Mouse (Mus musculus) thymus, postnatal 10 days (tissue): ENCODE data around the gene Gm17677.

ENCODE experiments used
- DNase-seq, 2 experiments: peaks; one replicate each; pipeline ENCODE4 v3.0.0; 2021; ENCODE audit warnings: low spot score in 2 of 2

The Gm17677 gene

DNA sequence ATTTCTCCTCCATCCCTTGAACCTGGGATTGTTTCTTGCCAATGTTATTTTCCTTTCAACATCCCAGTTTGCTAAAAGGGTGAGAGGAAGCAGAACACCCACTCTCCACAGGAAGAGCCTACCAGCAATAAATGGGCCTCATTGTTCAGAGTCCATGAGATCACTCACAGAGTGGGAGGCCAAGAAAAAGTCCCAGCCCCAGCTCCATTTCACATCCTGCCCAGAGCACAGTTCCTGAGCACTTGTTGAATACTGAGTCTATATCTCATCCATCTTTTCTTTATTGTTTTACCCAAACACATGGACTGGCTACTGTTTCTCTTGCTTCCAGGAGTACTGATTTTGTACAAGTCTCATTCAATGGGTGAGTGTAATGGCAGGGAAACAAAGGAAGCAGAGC lies at the start of gene Gm17677:
Gene Gm17677, plus strand, starts transcription at position 301 of the 400 bp plus-strand sequence.
- no peak for DNase-seq

DNA sequence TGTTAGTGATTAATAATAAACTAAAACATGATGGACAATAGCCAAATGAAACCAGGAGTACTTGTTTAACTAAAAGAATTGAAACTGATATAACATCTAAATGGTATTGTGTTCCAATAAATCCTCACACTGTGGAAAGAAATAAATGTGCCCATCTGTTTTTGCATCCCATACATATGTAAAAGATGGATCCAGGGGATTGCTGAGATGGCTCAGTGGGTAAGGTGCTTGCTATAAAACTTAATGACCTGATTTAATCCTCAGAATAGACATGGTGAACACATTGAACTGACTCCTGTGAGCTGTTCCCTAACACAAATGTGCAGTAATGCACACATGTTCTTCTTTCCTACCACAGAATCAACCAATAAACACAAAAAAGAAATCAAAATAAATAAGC lies 48.9 kb upstream of the Gm17677 start:
- no peak for DNase-seq

DNA sequence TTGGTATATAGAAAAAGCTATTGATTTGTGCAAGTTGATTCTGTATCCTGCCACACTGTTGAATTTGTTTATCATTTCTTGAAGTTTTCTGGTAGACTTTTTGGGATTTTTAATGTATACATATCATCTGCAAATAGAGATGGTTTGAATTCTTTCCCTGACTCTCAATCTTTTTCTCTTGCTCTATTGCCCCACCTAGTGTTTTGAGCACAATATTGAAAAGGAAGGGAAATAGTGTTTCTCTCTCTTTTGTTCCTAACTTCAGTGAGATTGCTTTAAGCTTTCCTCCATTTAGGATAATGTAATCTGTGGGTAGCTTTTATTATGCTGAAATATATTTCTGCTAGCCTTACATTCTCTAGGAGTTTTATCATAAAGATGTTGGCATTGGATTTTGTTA lies 33.6 kb upstream of the Gm17677 start:
- no peak for DNase-seq

DNA sequence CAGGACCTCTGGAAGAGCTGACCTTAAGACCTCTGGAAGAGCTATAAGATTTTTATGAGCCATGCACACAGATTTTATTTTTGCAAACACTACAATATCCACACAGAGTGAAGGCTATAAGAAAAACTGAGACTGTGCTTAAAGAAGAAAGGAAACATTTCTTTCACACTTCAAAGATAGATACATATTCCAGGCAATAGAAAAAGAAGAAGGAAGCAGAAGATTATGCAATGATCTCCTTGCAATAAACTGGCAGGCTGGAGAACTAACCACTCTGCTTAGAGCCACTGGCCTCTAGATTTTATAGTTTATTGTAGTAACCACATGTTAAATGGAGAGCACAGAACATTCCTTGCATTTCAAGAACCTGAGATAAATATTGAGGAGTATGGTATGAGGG lies 16.0 kb downstream of the Gm17677 start:
- no peak for DNase-seq

DNA sequence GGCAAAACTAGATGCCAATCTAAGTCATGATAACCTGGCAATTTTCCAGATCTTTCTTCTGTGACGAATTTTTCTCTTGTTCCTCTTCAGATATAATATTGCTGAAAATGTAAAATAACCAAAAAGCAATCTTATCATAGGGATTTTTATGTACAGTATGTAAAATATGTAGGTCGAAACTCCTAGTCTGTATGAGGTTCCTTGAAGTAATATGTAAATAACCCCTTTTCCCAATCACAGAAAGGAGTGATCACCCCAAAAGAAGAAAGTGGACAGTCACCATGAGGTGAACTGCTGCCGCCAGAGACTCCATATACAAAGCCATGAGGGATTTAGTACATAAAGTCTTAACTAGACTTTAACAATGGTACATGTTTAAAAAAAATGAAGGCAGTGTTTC lies 37.2 kb downstream of the Gm17677 start, which contains the start of gene Gm17727:
Gene Gm17727, minus strand, starts transcription at position 101 of the 400 bp plus-strand sequence.
- no peak for DNase-seq

DNA sequence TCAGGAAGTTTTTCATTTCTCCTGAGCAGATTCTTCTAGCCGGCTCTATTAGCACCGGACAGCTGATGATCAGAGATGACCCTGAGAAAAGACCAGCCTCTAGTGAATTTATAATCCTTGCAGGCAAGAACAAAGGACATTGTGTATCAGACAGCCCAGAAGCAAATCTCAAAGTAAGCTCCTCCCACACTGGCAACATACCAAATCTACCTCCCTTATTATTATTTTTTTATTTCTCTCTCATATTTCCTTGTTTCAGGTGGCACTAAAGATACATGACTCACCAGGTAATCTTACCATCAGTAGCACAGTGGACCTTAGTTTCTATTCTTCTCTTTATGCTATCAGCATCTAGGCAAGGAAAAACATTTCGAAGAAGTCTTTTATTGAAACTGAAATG lies 49.2 kb downstream of the Gm17677 start, which contains the start of the genes Gm27235 and D730048I06Rik:
Gene Gm27235, minus strand, starts transcription at position 101 of the 400 bp plus-strand sequence.
Gene D730048I06Rik, minus strand, starts transcription at position 112 of the 400 bp plus-strand sequence.
- no peak for DNase-seq
